Mouse (Mus musculus): ENCODE measurements around the gene Brsk1.

GRCm38 (mm10) chr7:4751971-4752820, 61.8 kb downstream of the Brsk1 start:
- TF ChIP-seq CTCF (IDR thresholded peaks at IDR 0.05; ENCODE audit: insufficient read depth, low read length) (no peak), POLR2A (IDR thresholded peaks at IDR 0.05; ENCODE audit: borderline replicate concordance, extremely low read depth, low read depth, low read length) (no peak)

All from lung, adult 2 months (tissue).